Mouse (Mus musculus) neural tube, embryonic 11.5 days (tissue): ENCODE data around the gene Slc28a2. TPM values are rescaled to one million over a fixed set of nuclear protein-coding genes. Genes with fewer than 3 reads are reported as not detected.
A peak's percentile ranks its signal among the peaks of the same experiment; 100 is the strongest.
"Not testable (repeated sequence)": the region's sequence is repeated elsewhere in the genome, so short reads cannot be mapped to it uniquely, and the experiment has no call there.

ENCODE experiments used
- ATAC-seq: fragments of 200-750 bp; cut with Nextera tagmentation; 2 replicates; pipeline ENCODE4 v1.8.0; 2017; ENCODE audit warnings: moderate number of reproducible peaks, mild to moderate bottlenecking, moderate TSS enrichment, moderate library complexity; ENCODE audit not compliant: insufficient read depth, low FRiP score, low TSS enrichment
- DNase-seq: peaks from one replicate; pipeline ENCODE4 v3.0.0-alpha.2; 2015; ENCODE audit warnings: low spot score
- H3K27ac ChIP-seq: fragments of 300-500 bp; sonication (generic); 2 replicates; pipeline ENCODE4 v1.5.1; 2014; ENCODE audit warnings: low read depth, mild to moderate bottlenecking, low read length
- H3K27me3 ChIP-seq: fragments of 300-500 bp; sonication (generic); 2 replicates; pipeline ENCODE4 v1.6.1; 2014; ENCODE audit warnings: mild to moderate bottlenecking, low read length, mixed read lengths; ENCODE audit not compliant: control insufficient read depth, insufficient read depth
- H3K36me3 ChIP-seq: fragments of 300-500 bp; sonication (generic); 2 replicates; pipeline ENCODE4 v1.6.1; 2014; ENCODE audit warnings: mild to moderate bottlenecking, low read length, moderate library complexity, mixed read lengths; ENCODE audit not compliant: control insufficient read depth, insufficient read depth
- H3K4me1 ChIP-seq: fragments of 300-500 bp; sonication (generic); 2 replicates; pipeline ENCODE4 v1.6.1; 2014; ENCODE audit warnings: low read length, mixed read lengths; ENCODE audit not compliant: control insufficient read depth, insufficient read depth
- H3K4me2 ChIP-seq: fragments of 300-500 bp; sonication (generic); 2 replicates; pipeline ENCODE4 v1.6.1; 2014; ENCODE audit warnings: low read depth, mild to moderate bottlenecking, moderate library complexity
- H3K4me3 ChIP-seq: fragments of 300-500 bp; sonication (generic); 2 replicates; pipeline ENCODE4 v1.5.1; 2014; ENCODE audit warnings: low read depth, low read length
- H3K9ac ChIP-seq: fragments of 300-500 bp; sonication (generic); 2 replicates; pipeline ENCODE4 v1.6.1; 2014; ENCODE audit warnings: mild to moderate bottlenecking, low read length
- H3K9me3 ChIP-seq: fragments of 300-500 bp; sonication (generic); 2 replicates; pipeline ENCODE4 v1.6.1; 2016; ENCODE audit warnings: low read length; ENCODE audit not compliant: control insufficient read depth
- WGBS: fragments of 180-500 bp; shearing (Covaris S2); extraction: QIAGEN DNeasy Blood & Tissue Kit; methylation state at CpG from one replicate; pipeline ENCODE4 v1.1.7; 2014; 5-methylcytosine and 5-hydroxymethylcytosine counted together
- polyA plus RNA-seq: library from polyadenylated mRNA; unstranded; fragments of >200 nt; fragmentation: Nextera tagmentation; extraction: Ambion mirVana; gene quantifications from 2 replicates; pipeline ENCODE4 v1.2.1, GENCODE M21; 2014

Gene Slc28a2
- polyA plus RNA-seq, 1 experiment from 2014 or later, result 0.13 TPM

DNA sequence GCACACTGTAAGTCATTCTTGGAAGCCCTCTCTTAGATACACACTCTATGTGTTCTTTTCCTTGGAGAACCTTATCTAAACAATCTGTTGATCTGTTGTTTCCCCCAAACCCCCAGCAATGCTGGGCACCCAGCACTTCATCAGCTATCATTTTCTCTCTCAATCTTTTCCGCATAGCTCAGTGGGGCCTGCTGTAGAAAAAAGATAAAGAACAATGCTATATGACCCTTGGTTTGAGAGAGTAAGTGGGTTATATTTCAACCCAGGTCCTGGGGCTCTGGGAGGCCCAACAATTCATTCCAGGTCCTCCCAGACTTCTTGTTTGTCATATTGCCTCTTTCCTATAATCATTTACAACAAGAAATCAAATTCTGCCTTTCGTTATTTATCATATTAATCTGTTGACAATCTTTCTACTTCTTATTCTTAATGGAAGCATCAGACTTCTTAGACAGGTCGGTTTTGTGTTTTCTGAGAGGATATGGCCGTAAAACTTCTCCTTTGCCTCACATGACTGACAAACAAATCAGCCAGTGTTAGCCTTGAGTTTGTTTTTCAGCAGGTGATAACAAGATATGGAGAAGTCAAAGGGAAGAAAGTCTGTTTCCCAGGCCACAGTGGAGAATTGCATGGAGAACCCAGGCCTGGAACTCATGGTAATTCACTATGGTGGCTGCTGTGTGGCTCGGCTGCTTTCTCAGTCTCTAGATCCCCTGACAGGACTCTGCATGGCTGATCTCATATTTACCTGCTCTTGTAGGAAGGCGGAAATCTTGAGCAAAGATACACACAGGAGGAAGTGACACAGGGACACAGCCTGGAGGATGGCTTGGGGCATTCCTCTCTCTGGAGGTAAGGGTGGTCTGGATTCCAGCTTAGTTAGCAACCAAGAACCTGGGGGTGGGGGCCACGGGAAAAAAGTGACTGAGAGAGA, 15.0 kb downstream of the Slc28a2 start:
- H3K9me3 ChIP-seq, result no peaks in the 10 kb centered on the region
- H3K4me3 ChIP-seq, result no peak overlapping the region
- no peak for ATAC-seq
- H3K4me2 ChIP-seq, result no peak overlapping the region
- no peak for DNase-seq
- H3K36me3 ChIP-seq, result no peaks in the 10 kb centered on the region
- no peak overlapping the region for H3K9ac ChIP-seq
- no peaks in the 10 kb centered on the region for H3K4me1 ChIP-seq
- H3K27me3 ChIP-seq, result no peaks in the 10 kb centered on the region
- 82% methylated on average over 7 of the region's 7 CpGs for WGBS
- no peak overlapping the region for H3K27ac ChIP-seq

DNA sequence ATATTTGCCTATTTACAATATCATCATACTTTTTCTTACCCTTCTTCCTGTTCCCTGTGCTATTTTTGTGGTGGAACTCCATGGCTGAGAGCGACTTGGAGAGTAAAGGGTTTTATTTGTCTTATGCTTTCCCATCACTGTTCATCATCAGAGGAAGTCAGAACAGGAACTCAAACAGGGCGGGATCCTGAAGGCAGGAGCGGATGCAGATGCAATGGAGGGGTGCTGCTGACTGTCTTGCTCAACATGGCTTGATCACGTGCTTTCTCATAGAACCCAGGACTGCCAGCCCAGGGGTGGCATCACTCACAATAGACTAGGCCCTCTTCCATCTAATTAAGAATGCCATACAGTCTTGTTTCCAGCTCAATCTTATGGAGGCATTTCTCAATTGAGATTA, 24.1 kb downstream of the Slc28a2 start:
- Histone ChIP-seq H3K4me3 (no peak overlapping the region), H3K36me3 (no peaks in the 10 kb centered on the region), H3K27ac (no peak overlapping the region), H3K9ac (no peak overlapping the region), H3K4me2 (no peak overlapping the region), H3K27me3 (no peaks in the 10 kb centered on the region), H3K9me3 (no peaks in the 10 kb centered on the region), H3K4me1 (no peaks in the 10 kb centered on the region)
- 84% methylated on average over 4 of the region's 4 CpGs for WGBS
- ATAC-seq, result no peak
- no peak for DNase-seq

DNA sequence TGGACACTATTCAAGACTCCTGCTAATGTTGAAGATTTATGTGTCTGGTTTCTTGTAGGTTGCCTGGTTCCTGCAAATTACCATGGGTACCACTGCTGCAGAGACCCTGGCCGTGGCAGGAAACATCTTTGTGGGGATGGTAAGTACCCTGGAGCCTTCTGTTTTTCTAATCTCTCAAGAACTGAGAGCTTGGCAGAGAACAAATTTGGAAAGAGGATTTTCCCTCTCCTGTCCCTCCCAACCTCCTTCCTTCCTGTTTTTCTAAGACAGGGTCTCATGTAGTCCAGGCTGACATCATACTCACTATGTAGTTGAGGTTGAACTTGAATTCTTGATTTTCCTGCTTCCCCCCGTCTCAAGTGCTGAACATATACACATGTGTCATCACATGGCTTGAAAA, 26.1 kb downstream of the Slc28a2 start:
- Histone ChIP-seq H3K27me3 (no peaks in the 10 kb centered on the region), H3K9me3 (no peaks in the 10 kb centered on the region), H3K4me1 (no peaks in the 10 kb centered on the region), H3K36me3 (no peaks in the 10 kb centered on the region), H3K4me3 (no peak overlapping the region), H3K4me2 (no peak overlapping the region), H3K9ac (no peak overlapping the region), H3K27ac (no peak overlapping the region)
- DNase-seq (no peak), ATAC-seq (no peak)
- 72% methylated on average over 2 of the region's 2 CpGs for WGBS

DNA sequence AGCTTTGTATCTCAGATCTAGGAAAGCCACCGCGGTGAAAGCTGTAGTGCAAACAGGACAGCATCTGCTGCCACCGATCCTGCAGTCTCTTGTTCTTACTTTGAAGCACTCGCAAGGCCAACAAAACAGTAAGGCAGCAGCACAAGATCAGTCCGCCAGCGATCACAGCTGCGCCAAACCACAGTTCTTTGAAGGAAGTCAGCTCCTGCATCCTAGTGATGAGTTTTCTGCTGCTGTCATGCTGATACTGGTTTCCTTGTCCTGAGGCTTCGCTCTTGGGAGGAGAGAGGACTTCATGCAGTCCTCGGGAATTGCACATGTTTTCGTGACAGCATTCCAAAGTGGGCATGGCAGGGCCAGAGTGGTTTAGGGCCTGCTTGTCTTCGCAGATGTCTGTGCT, 40.6 kb downstream of the Slc28a2 start:
- no peaks in the 10 kb centered on the region for H3K9me3 ChIP-seq
- no peaks in the 10 kb centered on the region for H3K27me3 ChIP-seq
- H3K4me3 ChIP-seq, result peak overlapping the region; percentile 46
- no peak overlapping the region for H3K27ac ChIP-seq
- H3K4me2 ChIP-seq, result peak overlapping the region; percentile 78
- no peak overlapping the region for H3K9ac ChIP-seq
- H3K36me3 ChIP-seq, result no peaks in the 10 kb centered on the region
- 39% methylated on average over 11 of the region's 11 CpGs for WGBS
- DNase-seq, result peak; percentile 35
- ATAC-seq, result no peak
- H3K4me1 ChIP-seq, result 0 out of 2 replicates have a peak, but pooled peaks cover 6% of the 10 kb centered on the region

DNA sequence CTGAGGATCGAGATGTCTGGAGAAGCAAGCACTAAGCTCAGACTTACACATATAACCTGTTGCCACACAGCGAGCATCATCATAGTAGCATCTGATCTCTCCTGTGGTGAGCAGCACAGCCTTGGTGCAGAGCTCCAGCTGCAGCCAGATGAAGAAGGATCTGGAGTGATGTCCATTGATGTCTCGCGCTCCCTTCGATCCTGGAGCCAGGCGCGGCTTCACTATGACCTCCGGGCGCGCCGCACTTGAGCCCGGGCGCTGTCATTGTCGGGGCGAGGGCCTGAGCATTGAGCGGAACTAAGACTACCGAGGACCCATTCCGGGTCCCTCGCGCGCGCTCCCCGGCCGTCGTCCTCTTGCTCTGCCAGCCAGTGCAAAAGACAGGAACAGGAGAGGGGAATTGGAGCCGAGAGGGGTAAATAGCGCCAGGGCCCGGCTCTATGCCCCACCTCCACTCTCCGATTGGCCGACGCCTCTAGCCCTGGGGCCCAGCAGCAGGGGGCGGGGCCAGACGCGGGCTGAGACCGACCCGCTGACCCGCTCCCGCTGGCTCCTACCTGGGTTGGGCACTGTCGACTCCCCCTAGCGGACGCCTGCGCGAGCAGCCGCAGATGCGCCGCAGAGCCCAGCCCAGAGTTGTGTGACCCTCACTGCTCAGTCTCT, 41.2 kb downstream of the Slc28a2 start:
- peak; percentile 97 for DNase-seq
- Histone ChIP-seq H3K4me1 (0 out of 2 replicates have a peak, but pooled peaks cover 6% of the 10 kb centered on the region), H3K9ac (peak overlapping the region; percentile 48), H3K4me3 (peak overlapping the region; percentile 46), H3K36me3 (no peaks in the 10 kb centered on the region), H3K4me2 (peak overlapping the region; percentile 78), H3K27ac (no peak overlapping the region), H3K9me3 (no peaks in the 10 kb centered on the region), H3K27me3 (no peaks in the 10 kb centered on the region)
- ATAC-seq, result peak; percentile 100
- 1% methylated on average over 46 of the region's 46 CpGs for WGBS

DNA sequence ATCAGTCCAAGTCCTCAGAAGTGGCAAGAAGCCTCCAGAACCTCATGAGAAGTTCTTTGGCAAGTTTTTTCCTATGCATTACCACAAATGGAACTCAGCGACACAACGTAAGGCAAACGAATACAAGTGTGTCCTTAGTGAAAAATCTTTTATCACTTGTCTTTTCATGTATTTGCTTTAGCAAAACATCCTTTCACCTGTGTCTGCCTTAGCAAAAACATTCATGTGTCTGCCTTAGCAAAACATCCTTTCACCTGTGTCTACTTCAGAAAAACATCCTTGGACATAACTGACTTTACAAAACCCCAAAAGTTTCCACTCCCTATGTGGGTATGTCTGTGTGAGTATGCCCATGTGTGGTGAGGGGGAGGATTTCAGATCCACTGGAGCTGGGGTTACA, 42.9 kb downstream of the Slc28a2 start:
- H3K4me1 ChIP-seq, result 0 out of 2 replicates have a peak, but pooled peaks cover 6% of the 10 kb centered on the region
- no peak overlapping the region for H3K4me2 ChIP-seq
- DNase-seq, result no peak
- H3K27me3 ChIP-seq, result no peaks in the 10 kb centered on the region
- H3K27ac ChIP-seq, result no peak overlapping the region
- H3K9me3 ChIP-seq, result no peaks in the 10 kb centered on the region
- no peak overlapping the region for H3K9ac ChIP-seq
- 96% methylated on average over 3 of the region's 3 CpGs for WGBS
- no peaks in the 10 kb centered on the region for H3K36me3 ChIP-seq
- H3K4me3 ChIP-seq, result no peak overlapping the region
- ATAC-seq, result no peak

DNA sequence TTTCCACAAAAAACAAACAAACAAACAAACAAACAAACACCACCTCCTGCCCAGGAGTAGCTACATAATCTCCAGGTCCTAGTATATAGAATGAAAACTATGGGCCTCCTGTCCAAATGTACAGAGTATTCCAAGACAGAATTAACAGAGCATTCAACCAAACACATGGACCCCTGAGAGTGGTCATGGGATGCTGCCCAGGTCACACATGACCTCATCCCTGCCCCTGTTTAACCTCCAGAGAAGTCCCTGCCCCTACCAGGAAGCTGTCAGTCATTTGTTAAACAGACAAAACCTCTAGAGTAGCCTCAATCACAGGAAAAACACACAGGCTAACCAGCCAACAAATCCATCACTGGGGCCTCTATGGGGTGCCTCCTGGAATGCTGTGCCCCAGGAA, 50.3 kb downstream of the Slc28a2 start:
- Histone ChIP-seq H3K4me3 (no peak overlapping the region), H3K27ac (no peak overlapping the region), H3K9me3 (no peaks in the 10 kb centered on the region), H3K27me3 (no peaks in the 10 kb centered on the region), H3K4me2 (no peak overlapping the region), H3K36me3 (no peaks in the 10 kb centered on the region), H3K9ac (no peak overlapping the region), H3K4me1 (no peaks in the 10 kb centered on the region)
- DNase-seq (no peak), ATAC-seq (no peak)

DNA sequence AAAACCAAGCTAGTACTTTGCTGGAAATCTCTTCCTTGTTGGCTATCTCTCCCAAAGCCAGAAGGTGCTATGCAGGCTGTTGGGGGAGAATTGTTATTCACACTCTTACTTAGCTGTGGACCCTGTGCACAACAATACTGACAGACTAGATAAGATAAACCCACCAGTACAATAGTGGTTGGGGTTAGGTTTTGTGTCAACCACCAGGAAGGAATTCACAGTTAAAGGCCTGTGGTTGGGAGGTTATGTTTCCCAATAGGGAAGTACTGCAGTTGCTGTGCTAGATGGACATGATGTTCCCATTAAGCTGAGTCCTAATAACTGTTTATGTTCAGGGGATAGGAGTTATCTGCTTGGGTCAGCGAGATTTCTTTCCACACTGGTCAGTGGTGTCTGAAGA, 57.5 kb downstream of the Slc28a2 start:
- H3K4me2 ChIP-seq, H3K27me3 ChIP-seq, ATAC-seq, H3K4me3 ChIP-seq, H3K36me3 ChIP-seq, DNase-seq, H3K9ac ChIP-seq, H3K9me3 ChIP-seq, H3K27ac ChIP-seq, H3K4me1 ChIP-seq: not testable (repeated sequence)
- WGBS, result 78% methylated on average over 1 of the region's 1 CpGs

DNA sequence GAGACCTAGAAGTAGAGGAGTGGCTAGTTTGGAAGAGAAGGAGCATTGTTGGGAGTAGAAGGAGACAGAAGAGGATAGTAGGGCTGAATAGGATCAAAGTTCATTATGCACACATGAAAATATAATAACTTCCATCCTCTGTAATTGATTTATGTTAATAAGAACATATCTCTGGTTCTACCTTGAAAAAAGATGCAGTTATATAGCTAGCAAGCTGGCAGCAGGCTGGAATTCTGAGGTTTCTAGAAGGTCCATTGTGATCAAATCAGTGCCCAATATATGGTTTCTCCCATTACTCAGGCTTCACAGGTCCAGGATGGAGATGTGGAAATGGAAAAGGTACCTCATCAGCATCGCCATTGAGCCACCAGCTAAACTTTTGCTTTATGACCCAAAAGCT, 58.4 kb downstream of the Slc28a2 start, which contains the start of gene Gm14085:
TSS of gene Gm14085 (plus strand) at position 301 of the 400 bp plus-strand sequence.
- Histone ChIP-seq H3K9me3 (no peaks in the 10 kb centered on the region), H3K9ac (no peak within 1 kb of the TSS), H3K4me1 (no peaks in the 10 kb centered on the region), H3K4me3 (no peak within 1 kb of the TSS), H3K36me3 (no peaks in the 10 kb centered on the region), H3K27ac (no peak within 1 kb of the TSS), H3K4me2 (no peak within 1 kb of the TSS), H3K27me3 (no peaks in the 10 kb centered on the region)
- no peak for ATAC-seq
- WGBS, result 81% methylated on average over 1 of the region's 1 CpGs
- DNase-seq, result no peak
